Mouse (Mus musculus): ENCODE results near the gene Tnfrsf25. TPM values are rescaled to one million over a fixed set of nuclear protein-coding genes. Genes with fewer than 3 reads are reported as not detected.

Tnfrsf25 gene
- polyA plus RNA-seq, 1 experiment from 2014 or later = 0.15 TPM

GRCm38 (mm10) chr4:152083611-152084220, 32.0 kb upstream of the Tnfrsf25 start:
- no peak overlapping the region for H3K4me3 ChIP-seq (ENCODE audit: low read depth, low read length)
- no peaks in the 10 kb centered on the region for H3K36me3 ChIP-seq (replicated peaks; ENCODE audit: insufficient read depth, low read length)
- H3K27me3 ChIP-seq (ENCODE audit: insufficient read depth, low read length) = 0 out of 2 replicates have a peak, but pooled peaks cover 4% of the 10 kb centered on the region
- peaks cover 19% of the 10 kb centered on the region for H3K4me1 ChIP-seq (ENCODE audit: insufficient read depth)
- ATAC-seq = no peak
- DNase-seq = no peak
- 76% methylated on average over 7 of the region's 7 CpGs for WGBS (ENCODE audit: insufficient replicate concordance)
- H3K9me3 ChIP-seq (ENCODE audit: low read length) = no peaks in the 10 kb centered on the region
- H3K27ac ChIP-seq (ENCODE audit: low read depth) = no peak overlapping the region
- no peak for TF ChIP-seq CTCF (IDR thresholded peaks at IDR 0.05; ENCODE audit: low read depth)
- no peak for TF ChIP-seq EP300 (IDR thresholded peaks at IDR 0.05; ENCODE audit: low read depth)
- no peak overlapping the region for H3K4me2 ChIP-seq (ENCODE audit: low read depth, low read length)
- H3K9ac ChIP-seq (replicated peaks) = no peak overlapping the region

GRCm38 (mm10) chr4:152084616-152085015, 31.1 kb upstream of the Tnfrsf25 start:
- TF ChIP-seq EP300 (IDR thresholded peaks at IDR 0.05; ENCODE audit: low read depth) (no peak), CTCF (IDR thresholded peaks at IDR 0.05; ENCODE audit: low read depth) (no peak)
- ATAC-seq (no peak), DNase-seq (no peak)
- no peaks in the 10 kb centered on the region for H3K36me3 ChIP-seq (replicated peaks; ENCODE audit: insufficient read depth, low read length)
- H3K9ac ChIP-seq (replicated peaks) = no peak overlapping the region
- H3K4me3 ChIP-seq (ENCODE audit: low read depth, low read length) = no peak overlapping the region
- H3K4me2 ChIP-seq (ENCODE audit: low read depth, low read length) = no peak overlapping the region
- WGBS (ENCODE audit: insufficient replicate concordance) = 70% methylated on average over 7 of the region's 7 CpGs
- no peaks in the 10 kb centered on the region for H3K9me3 ChIP-seq (ENCODE audit: low read length)
- H3K4me1 ChIP-seq (ENCODE audit: insufficient read depth) = peaks cover 19% of the 10 kb centered on the region
- 0 out of 2 replicates have a peak, but pooled peaks cover 4% of the 10 kb centered on the region for H3K27me3 ChIP-seq (ENCODE audit: insufficient read depth, low read length)
- H3K27ac ChIP-seq (ENCODE audit: low read depth) = no peak overlapping the region

GRCm38 (mm10) chr4:152086505-152087210, 29.1 kb upstream of the Tnfrsf25 start:
- ATAC-seq = peak; percentile 80
- Histone ChIP-seq H3K4me2 (ENCODE audit: low read depth, low read length) (peak overlapping the region; percentile 97), H3K4me1 (ENCODE audit: insufficient read depth) (peaks cover 19% of the 10 kb centered on the region), H3K27ac (ENCODE audit: low read depth) (peak overlapping the region; percentile 49), H3K27me3 (ENCODE audit: insufficient read depth, low read length) (0 out of 2 replicates have a peak, but pooled peaks cover 4% of the 10 kb centered on the region), H3K36me3 (replicated peaks; ENCODE audit: insufficient read depth, low read length) (no peaks in the 10 kb centered on the region), H3K9me3 (ENCODE audit: low read length) (no peaks in the 10 kb centered on the region), H3K4me3 (ENCODE audit: low read depth, low read length) (peak overlapping the region; percentile 73), H3K9ac (replicated peaks) (peak overlapping the region; percentile 73)
- under 1% methylated on average over 33 of the region's 92 CpGs for WGBS (ENCODE audit: insufficient replicate concordance)
- peak; percentile 69 for DNase-seq
- no peak for TF ChIP-seq EP300 (IDR thresholded peaks at IDR 0.05; ENCODE audit: low read depth)
- TF ChIP-seq CTCF (IDR thresholded peaks at IDR 0.05; ENCODE audit: low read depth) = no peak

GRCm38 (mm10) chr4:152087211-152088081, 28.3 kb upstream of the Tnfrsf25 start:
- H3K4me2 ChIP-seq (ENCODE audit: low read depth, low read length) = peak overlapping the region; percentile 97
- no peaks in the 10 kb centered on the region for H3K9me3 ChIP-seq (ENCODE audit: low read length)
- DNase-seq = no peak
- no peak for ATAC-seq
- peak overlapping the region; percentile 73 for H3K4me3 ChIP-seq (ENCODE audit: low read depth, low read length)
- peaks cover 23% of the 10 kb centered on the region for H3K4me1 ChIP-seq (ENCODE audit: insufficient read depth)
- H3K27ac ChIP-seq (ENCODE audit: low read depth) = no peak overlapping the region
- H3K36me3 ChIP-seq (replicated peaks; ENCODE audit: insufficient read depth, low read length) = no peaks in the 10 kb centered on the region
- 3% methylated on average over 12 of the region's 12 CpGs for WGBS (ENCODE audit: insufficient replicate concordance)
- 0 out of 2 replicates have a peak, but pooled peaks cover 4% of the 10 kb centered on the region for H3K27me3 ChIP-seq (ENCODE audit: insufficient read depth, low read length)
- TF ChIP-seq EP300 (IDR thresholded peaks at IDR 0.05; ENCODE audit: low read depth) (no peak), CTCF (IDR thresholded peaks at IDR 0.05; ENCODE audit: low read depth) (no peak)
- peak overlapping the region; percentile 73 for H3K9ac ChIP-seq (replicated peaks)

- H3K27me3 ChIP-seq (ENCODE audit: insufficient read depth, low read length) = 0 out of 2 replicates have a peak, but pooled peaks cover 4% of the 10 kb centered on the region
- TF ChIP-seq EP300 (IDR thresholded peaks at IDR 0.05; ENCODE audit: low read depth) = no peak
- TF ChIP-seq CTCF (IDR thresholded peaks at IDR 0.05; ENCODE audit: low read depth) = no peak
- 0 out of 2 replicates have a peak overlapping the region, but pooled peaks have one; percentile 73 for H3K4me3 ChIP-seq (ENCODE audit: low read depth, low read length)
- no peaks in the 10 kb centered on the region for H3K36me3 ChIP-seq (replicated peaks; ENCODE audit: insufficient read depth, low read length)
- no peaks in the 10 kb centered on the region for H3K9me3 ChIP-seq (ENCODE audit: low read length)
- H3K27ac ChIP-seq (ENCODE audit: low read depth) = no peak overlapping the region
- H3K4me1 ChIP-seq (ENCODE audit: insufficient read depth) = peaks cover 29% of the 10 kb centered on the region
- no peak overlapping the region for H3K9ac ChIP-seq (replicated peaks)
- no peak for DNase-seq
- H3K4me2 ChIP-seq (ENCODE audit: low read depth, low read length) = peak overlapping the region; percentile 97
- ATAC-seq = no peak
- 38% methylated on average over 4 of the region's 4 CpGs for WGBS (ENCODE audit: insufficient replicate concordance)
Measured at GRCm38 (mm10) chr4:152088133-152088532, 27.6 kb upstream of the Tnfrsf25 start.
